Mouse (Mus musculus) spleen, adult 2 months (tissue): ENCODE data around the gene Rpn1. TPM values are rescaled to one million over a fixed set of nuclear protein-coding genes. Genes with fewer than 3 reads are reported as not detected.

Experiments used
- DNase-seq, 2 experiments: peaks; one replicate each; pipeline versions ENCODE4 v3.0.0 to v3.0.0-alpha.2; 2012 to 2021; ENCODE audit warnings: low spot score in 2 of 2, low read depth in 1 of 2
- H3K27ac ChIP-seq: fragments of 200-500 bp; 2 replicates; pipeline ENCODE4 v1.5.1; 2012; ENCODE audit warnings: low read length, inconsistent platforms; ENCODE audit not compliant: insufficient read depth
- H3K27me3 ChIP-seq: fragments of 200-500 bp; 2 replicates; pipeline ENCODE4 v1.6.1; 2012; ENCODE audit warnings: mild to moderate bottlenecking, moderate library complexity, low read length, inconsistent platforms; ENCODE audit not compliant: control insufficient read depth, insufficient read depth
- H3K36me3 ChIP-seq: fragments of 200-500 bp; 2 replicates; pipeline ENCODE4 v1.6.1; 2012; ENCODE audit warnings: mild to moderate bottlenecking, low read length, inconsistent platforms; ENCODE audit not compliant: control insufficient read depth, insufficient read depth
- H3K4me1 ChIP-seq: fragments of 200-500 bp; 2 replicates; pipeline ENCODE4 v1.6.1; 2011; ENCODE audit warnings: inconsistent platforms; ENCODE audit not compliant: control insufficient read depth, insufficient read depth, insufficient read length
- H3K4me3 ChIP-seq: fragments of 200-500 bp; 2 replicates; pipeline ENCODE4 v1.5.1; 2011; ENCODE audit warnings: mild to moderate bottlenecking, inconsistent platforms; ENCODE audit not compliant: insufficient read depth, insufficient read length; ENCODE audit errors: extremely low read depth
- CTCF ChIP-seq: fragments of 200-500 bp; IDR thresholded peaks from 2 replicates; pipeline ENCODE4 v1.5.1; 2011; ENCODE audit warnings: mild to moderate bottlenecking, inconsistent platforms; ENCODE audit not compliant: insufficient read depth, insufficient read length, insufficient replicate concordance; ENCODE audit errors: extremely low read depth
- POLR2A ChIP-seq: fragments of 200-500 bp; IDR thresholded peaks from 2 replicates; pipeline ENCODE4 v1.6.1; 2011; ENCODE audit warnings: low read depth, low read length, inconsistent platforms
- WGBS: fragments of 180-500 bp; shearing (Covaris S2); methylation state at CpG from one replicate; pipeline ENCODE4 v1.1.7; 2018; 5-methylcytosine and 5-hydroxymethylcytosine counted together
- polyA plus RNA-seq: library from polyadenylated mRNA; depleted of rRNA; stranded (reverse); fragments of >200 nt; gene quantifications from 2 replicates; pipeline ENCODE4 v1.2.3, GENCODE M21; 2012

Rpn1 gene
- polyA plus RNA-seq, 1 experiment = 94.1 TPM

- 86% methylated on average over 5 of the region's 5 CpGs for WGBS
- H3K27ac ChIP-seq = no peak overlapping the region
- DNase-seq = no peak
- no peak overlapping the region for H3K4me3 ChIP-seq
- H3K4me1 ChIP-seq = no peaks in the 10 kb centered on the region
- TF ChIP-seq POLR2A (no peak), CTCF (no peak)
- H3K27me3 ChIP-seq = no peaks in the 10 kb centered on the region
- H3K36me3 ChIP-seq = no peaks in the 10 kb centered on the region
These were observed 27.4 kb upstream of the Rpn1 start for GRCm38 (mm10) chr6:88056866-88057265.

DNA sequence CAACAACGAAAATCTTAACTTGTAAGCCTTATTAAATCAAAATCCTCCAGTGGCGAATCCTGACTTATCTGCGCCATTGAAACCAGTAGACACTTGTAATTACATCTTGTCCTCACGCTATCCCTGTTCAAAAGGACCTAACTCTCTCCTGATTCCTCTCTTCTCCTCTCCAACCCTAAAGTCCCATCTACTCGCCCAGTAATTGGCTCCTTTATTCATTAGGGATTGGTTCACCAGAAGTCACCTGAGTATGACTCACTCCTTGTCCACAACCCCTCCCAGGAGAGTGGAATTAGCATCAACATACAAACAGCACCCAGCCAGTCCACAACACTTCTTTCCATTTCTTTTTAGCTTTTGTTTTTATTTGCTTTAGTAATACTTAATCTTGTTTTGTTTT, 24.4 kb upstream of the Rpn1 start:
- WGBS = 93% methylated on average over 5 of the region's 5 CpGs
- Histone ChIP-seq H3K27ac (no peak overlapping the region), H3K36me3 (no peaks in the 10 kb centered on the region), H3K4me3 (no peak overlapping the region), H3K27me3 (no peaks in the 10 kb centered on the region), H3K4me1 (peaks cover 6% of the 10 kb centered on the region)
- DNase-seq = no peak
- no peak for TF ChIP-seq CTCF
- TF ChIP-seq POLR2A = no peak

- WGBS = 37% methylated on average over 4 of the region's 4 CpGs
- no peak overlapping the region for H3K27ac ChIP-seq
- no peak for DNase-seq
These were observed 23.7 kb upstream of the Rpn1 start for GRCm38 (mm10) chr6:88060602-88061001.

DNA sequence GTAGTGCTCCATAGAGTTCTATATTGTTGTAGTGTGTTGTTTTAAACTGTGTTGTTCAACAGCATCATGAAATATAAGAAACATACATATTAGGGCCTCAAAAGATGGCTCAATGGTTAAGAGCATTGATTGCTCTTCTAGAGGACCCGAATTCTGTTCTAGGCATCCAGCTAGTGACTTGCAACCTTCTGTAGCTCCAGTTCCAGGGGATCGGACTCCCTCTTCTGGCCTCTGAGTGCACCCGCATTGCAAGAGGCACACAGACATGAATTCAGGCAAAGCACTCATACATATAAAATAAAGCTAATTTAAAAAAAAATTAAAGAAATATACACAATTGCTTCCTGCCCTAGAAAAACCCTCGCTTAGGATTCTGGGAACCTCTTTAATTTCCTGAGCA, 22.9 kb upstream of the Rpn1 start:
- no peak overlapping the region for H3K27ac ChIP-seq
- TF ChIP-seq POLR2A = no peak
- TF ChIP-seq CTCF = no peak
- H3K36me3 ChIP-seq = no peaks in the 10 kb centered on the region
- H3K27me3 ChIP-seq = no peaks in the 10 kb centered on the region
- H3K4me1 ChIP-seq = peaks cover 9% of the 10 kb centered on the region
- WGBS = 87% methylated on average over 4 of the region's 4 CpGs
- DNase-seq = no peak
- no peak overlapping the region for H3K4me3 ChIP-seq

More at GRCm38 (mm10) chr6:88060602-88061001, 23.7 kb upstream of the Rpn1 start:
- peaks cover 9% of the 10 kb centered on the region for H3K4me1 ChIP-seq
- TF ChIP-seq POLR2A (no peak), CTCF (no peak)
- no peak overlapping the region for H3K4me3 ChIP-seq
- no peaks in the 10 kb centered on the region for H3K36me3 ChIP-seq
- H3K27me3 ChIP-seq = no peaks in the 10 kb centered on the region

- WGBS = 92% methylated on average over 4 of the region's 4 CpGs
- no peak overlapping the region for H3K27ac ChIP-seq
- no peak overlapping the region for H3K4me3 ChIP-seq
- H3K27me3 ChIP-seq = no peaks in the 10 kb centered on the region
- no peak for DNase-seq
- H3K4me1 ChIP-seq = peaks cover 9% of the 10 kb centered on the region
- TF ChIP-seq CTCF (no peak), POLR2A (no peak)
- H3K36me3 ChIP-seq = no peaks in the 10 kb centered on the region
These were observed 21.9 kb upstream of the Rpn1 start for GRCm38 (mm10) chr6:88062398-88062797.

DNA sequence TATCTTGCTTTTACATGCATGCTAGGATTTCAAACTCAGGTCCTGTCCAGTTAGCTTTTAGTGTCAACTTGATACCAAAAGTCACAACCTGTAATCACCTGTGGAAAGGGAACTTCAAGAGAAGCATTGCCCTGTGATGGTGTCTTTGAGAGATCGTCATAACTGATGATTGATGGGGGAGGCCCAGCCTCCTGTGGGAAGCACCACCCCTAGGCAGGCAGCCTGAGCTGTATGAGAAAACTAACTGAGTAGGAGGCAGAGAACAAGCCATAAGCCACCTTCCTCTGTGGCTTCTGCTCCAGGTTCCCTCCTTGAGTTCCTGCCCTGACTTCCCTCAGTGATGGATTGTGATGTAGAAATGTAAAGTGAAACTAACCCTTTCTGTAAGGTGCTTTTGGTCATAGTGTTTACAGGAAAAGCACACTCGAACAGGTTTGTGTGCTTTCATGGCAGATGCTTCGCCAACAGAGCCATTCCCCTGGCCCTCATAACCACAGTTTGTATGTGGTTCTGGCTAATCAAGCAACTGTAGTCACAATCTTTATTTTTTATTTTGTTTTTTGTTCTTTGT, 20.1 kb upstream of the Rpn1 start:
- no peak for TF ChIP-seq POLR2A
- TF ChIP-seq CTCF = no peak
- 39% methylated on average over 3 of the region's 3 CpGs for WGBS
- Histone ChIP-seq H3K4me3 (no peak overlapping the region), H3K27me3 (no peaks in the 10 kb centered on the region), H3K4me1 (peaks cover 10% of the 10 kb centered on the region), H3K27ac (no peak overlapping the region), H3K36me3 (no peaks in the 10 kb centered on the region)
- no peak for DNase-seq

DNA sequence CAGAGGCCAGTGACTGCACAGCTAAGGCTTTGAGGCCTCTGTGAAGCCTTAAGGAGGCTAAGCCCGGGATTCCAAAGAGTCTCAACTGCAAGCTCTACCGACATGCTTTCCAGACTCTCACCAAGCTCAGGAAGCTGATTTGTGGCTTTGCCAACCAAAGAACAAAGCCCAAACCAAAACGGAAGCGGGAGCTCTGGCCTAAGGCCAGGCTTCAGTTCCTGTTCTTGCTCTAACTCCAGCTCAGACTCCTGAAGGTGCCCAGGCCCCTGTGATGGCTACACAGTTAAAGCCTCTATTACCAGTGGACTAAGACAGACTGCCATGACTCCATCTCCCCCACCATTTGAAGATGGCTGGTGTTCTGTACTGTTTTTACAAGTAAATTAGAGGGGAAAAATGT, 19.2 kb upstream of the Rpn1 start:
- no peak for DNase-seq
- Histone ChIP-seq H3K27ac (peak overlapping the region; percentile 40; the same call in 1 of the 2 replicates), H3K27me3 (no peaks in the 10 kb centered on the region), H3K36me3 (no peaks in the 10 kb centered on the region), H3K4me1 (peaks cover 16% of the 10 kb centered on the region), H3K4me3 (no peak overlapping the region)
- WGBS = 7% methylated on average over 4 of the region's 4 CpGs
- no peak for TF ChIP-seq CTCF
- no peak for TF ChIP-seq POLR2A
